Mouse (Mus musculus): ENCODE data around the gene Tbxas1. TPM values are rescaled to one million over a fixed set of nuclear protein-coding genes. Genes with fewer than 3 reads are reported as not detected.

Tbxas1 gene
- polyA plus RNA-seq, 1 experiment from 2014 or later = 0.37 TPM

DNA sequence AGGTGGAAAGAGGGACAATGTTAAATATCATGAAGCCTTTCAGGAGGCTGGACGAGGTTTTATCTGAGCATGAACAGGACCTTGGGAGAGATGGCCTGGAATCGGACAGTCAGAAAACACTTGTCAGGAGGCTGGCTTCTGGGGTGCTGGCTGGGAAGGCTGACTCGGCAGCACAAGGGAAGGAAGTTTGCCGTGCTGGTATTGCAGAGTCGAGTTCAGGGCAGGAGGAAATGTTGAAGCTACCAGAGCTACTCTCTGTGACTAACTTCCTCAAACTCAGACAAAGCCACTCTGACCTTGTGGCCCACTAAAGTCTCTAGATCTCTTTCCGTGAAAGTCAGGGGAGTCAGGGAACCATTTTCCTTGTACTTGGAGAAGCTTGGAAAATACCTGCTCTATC, 63.2 kb downstream of the Tbxas1 start:
- no peak for ATAC-seq
- ChIA-PET CTCF (no interaction called here), POLR2A (no interaction called here)
- DNase-seq (ENCODE audit: low read depth, low spot score) = no peak
- TF ChIP-seq CTCF (IDR thresholded peaks at IDR 0.05) = no peak
- H3K27me3 ChIP-seq = no peaks in the 10 kb centered on the region
- in situ Hi-C loops (cut with MboI; ENCODE audit: low pct_unique_long_range_greater_than_20kb) = no loop called here

DNA sequence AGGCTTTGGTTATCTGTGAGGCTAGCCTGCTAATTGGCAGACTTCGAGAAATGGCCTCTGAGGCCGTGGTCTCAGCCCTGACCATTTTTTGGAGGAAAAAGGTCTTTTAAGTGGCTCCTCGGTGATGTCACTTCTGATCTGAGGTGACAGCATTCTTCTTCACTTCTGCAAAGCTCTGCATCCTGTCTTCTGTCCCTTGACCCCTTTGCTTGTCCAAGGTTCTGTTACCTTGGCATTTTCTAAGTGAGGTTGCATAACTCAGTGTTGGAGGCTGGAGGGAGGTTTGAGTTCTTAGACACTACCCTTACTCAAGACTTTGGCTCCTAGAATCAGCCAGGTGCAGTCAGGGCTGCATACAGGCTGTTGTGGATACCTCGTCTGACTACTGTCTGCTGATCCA, 63.9 kb downstream of the Tbxas1 start:
- DNase-seq (ENCODE audit: low read depth, low spot score) (no peak), ATAC-seq (no peak)
- POLR2A ChIA-PET = no interaction called here
- no peak for TF ChIP-seq CTCF (IDR thresholded peaks at IDR 0.05)
- in situ Hi-C loops (cut with MboI; ENCODE audit: low pct_unique_long_range_greater_than_20kb) = no loop called here
- no peaks in the 10 kb centered on the region for H3K27me3 ChIP-seq
- CTCF ChIA-PET = no interaction called here

DNA sequence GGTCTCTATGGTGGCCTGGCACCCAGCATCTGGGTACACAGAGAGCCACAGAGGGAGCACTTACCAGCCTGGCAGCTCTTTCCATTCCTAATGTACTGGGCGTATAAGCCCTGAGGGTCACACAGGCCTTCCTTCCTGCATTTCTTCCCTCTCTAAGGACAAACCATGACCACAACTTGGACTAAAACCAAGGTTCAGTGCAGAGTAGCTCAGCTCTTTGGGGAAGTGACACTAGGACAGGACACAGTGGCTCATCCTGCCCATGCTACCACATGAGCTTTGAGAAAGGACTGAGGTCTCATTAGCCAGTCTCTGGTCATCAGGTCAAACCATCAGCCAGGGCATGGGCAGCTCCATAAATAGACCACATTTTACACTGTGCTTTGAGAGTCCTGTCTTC, 65.8 kb downstream of the Tbxas1 start:
- POLR2A ChIA-PET = no interaction called here
- CTCF ChIA-PET = interaction anchor here (0.8 to 1.3 kb wide), 2 partner anchors 9 to 21 kb away, joined by 4 to 6 read pairs; no protein-coding TSS in a partner anchor
- ATAC-seq (no peak), DNase-seq (ENCODE audit: low read depth, low spot score) (no peak)
- in situ Hi-C loops (cut with MboI; ENCODE audit: low pct_unique_long_range_greater_than_20kb) = no loop called here
- H3K27me3 ChIP-seq = no peaks in the 10 kb centered on the region
- TF ChIP-seq CTCF (IDR thresholded peaks at IDR 0.05) = no peak

DNA sequence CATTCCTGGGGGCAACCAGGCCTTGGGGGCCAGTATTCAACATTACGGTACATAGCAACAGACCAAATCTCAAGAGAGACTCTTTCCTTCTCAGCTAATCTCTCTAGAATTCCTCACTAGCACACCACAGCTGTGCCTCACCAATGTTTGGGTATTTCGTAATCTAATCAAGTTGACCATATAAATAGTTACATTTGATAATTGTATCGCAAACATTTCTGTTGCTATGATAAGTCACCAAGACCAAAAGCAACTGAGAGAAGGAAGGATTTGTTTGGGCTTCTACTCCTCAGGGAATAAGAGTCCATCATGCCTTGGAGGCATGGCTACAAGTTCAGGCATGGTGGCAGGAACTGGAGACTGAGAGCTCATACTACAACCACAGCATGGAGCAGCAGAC, 67.6 kb downstream of the Tbxas1 start:
- H3K27me3 ChIP-seq = no peaks in the 10 kb centered on the region
- CTCF ChIA-PET = interaction anchor here (0.7 kb wide), 1 partner anchor 12 kb away, joined by 3 read pairs; no protein-coding TSS in a partner anchor
- no peak for TF ChIP-seq CTCF (IDR thresholded peaks at IDR 0.05)
- POLR2A ChIA-PET = interaction anchor here (1.2 kb wide), 1 partner anchor 17 kb away, joined by 3 read pairs; no protein-coding TSS in a partner anchor
- ATAC-seq = no peak
- DNase-seq (ENCODE audit: low read depth, low spot score) = no peak
- in situ Hi-C loops (cut with MboI; ENCODE audit: low pct_unique_long_range_greater_than_20kb) = no loop called here

DNA sequence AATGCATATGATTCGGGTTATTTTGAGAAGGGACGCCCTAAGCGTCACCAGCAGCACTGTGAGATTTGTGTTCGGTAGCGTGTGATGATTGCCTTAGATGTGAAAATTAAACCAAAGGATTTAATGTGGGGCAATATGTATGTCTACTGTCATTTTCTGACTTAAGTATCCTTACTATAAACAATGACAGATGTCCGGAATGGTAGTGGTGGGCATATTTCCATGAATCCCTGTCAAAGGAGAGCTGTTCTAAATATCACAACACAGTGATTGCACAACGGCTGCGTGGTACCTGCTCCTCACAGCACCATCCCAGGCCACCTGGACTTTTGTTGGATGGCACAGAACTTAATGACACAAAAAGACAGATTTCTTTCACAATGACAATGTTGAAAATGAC, 69.2 kb downstream of the Tbxas1 start:
- H3K27me3 ChIP-seq = no peaks in the 10 kb centered on the region
- POLR2A ChIA-PET = no interaction called here
- in situ Hi-C loops (cut with MboI; ENCODE audit: low pct_unique_long_range_greater_than_20kb) = no loop called here
- no peak for ATAC-seq
- CTCF ChIA-PET = no interaction called here
- DNase-seq (ENCODE audit: low read depth, low spot score) = no peak
- no peak for TF ChIP-seq CTCF (IDR thresholded peaks at IDR 0.05)

DNA sequence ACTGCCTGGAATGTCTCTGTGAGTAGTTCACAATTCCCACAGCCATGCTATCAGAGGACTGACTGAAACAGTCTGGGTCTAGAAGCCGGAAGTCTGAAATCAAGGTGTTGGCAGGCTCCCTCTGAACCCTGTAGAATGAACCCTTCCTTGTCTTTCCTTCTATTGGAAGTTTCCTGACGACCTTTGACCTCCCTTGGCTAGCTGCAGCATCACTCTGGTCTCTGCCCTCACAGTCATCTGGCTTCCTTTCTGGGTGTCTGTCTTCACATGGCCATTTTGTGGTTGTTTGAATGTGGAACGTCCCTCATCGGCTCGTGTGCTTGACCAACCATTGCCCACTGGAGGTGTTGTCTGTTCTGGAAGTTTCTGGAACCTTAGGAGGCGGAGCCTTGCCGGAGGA, 69.6 kb downstream of the Tbxas1 start:
- no peak for TF ChIP-seq CTCF (IDR thresholded peaks at IDR 0.05)
- POLR2A ChIA-PET = no interaction called here
- DNase-seq (ENCODE audit: low read depth, low spot score) (no peak), ATAC-seq (no peak)
- in situ Hi-C loops (cut with MboI; ENCODE audit: low pct_unique_long_range_greater_than_20kb) = no loop called here
- CTCF ChIA-PET = no interaction called here
- H3K27me3 ChIP-seq = no peaks in the 10 kb centered on the region

DNA sequence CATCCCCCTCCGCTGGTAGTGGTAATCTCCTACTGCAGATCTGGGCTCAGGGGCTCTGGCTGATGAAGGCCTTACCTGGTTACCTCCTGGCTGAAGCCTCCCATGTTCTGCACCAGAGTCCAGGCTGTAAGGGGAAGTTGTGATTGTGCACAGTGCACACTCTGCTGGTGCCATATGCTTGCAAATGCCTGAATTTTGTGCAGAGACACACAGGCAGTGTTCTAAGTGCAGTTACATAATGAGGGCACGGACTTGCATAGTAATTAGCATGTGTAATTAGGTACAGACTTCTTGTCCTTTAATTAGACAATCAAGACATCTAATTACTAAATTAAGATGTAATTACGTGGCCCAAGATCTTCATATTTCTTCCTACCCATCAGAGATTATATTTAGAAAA, 70.5 kb downstream of the Tbxas1 start:
- no peak for TF ChIP-seq CTCF (IDR thresholded peaks at IDR 0.05)
- ChIA-PET POLR2A (no interaction called here), CTCF (no interaction called here)
- ATAC-seq (no peak), DNase-seq (ENCODE audit: low read depth, low spot score) (no peak)
- in situ Hi-C loops (cut with MboI; ENCODE audit: low pct_unique_long_range_greater_than_20kb) = no loop called here
- no peaks in the 10 kb centered on the region for H3K27me3 ChIP-seq

DNA sequence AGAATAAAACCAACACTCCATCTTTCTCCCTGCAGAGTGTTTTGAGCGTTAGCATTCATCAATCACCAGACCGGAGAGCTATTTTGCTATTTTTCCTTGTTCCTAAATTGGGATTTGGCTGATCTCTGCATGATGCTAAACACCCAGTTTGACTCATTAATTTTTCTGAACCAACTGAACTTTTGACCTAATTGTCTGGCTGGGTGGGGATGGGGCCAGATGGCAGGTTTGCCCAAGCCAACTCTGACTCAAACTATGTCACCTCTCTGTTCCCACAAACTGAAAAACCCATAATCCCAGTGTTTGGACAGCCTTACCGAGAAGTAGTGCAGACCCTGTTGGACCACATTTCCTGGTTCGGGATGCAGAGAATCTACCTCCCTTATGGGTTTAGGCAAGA, 72.1 kb downstream of the Tbxas1 start:
- no peak for DNase-seq (ENCODE audit: low read depth, low spot score)
- TF ChIP-seq CTCF (IDR thresholded peaks at IDR 0.05) = no peak
- no peak for ATAC-seq
- no peaks in the 10 kb centered on the region for H3K27me3 ChIP-seq
- in situ Hi-C loops (cut with MboI; ENCODE audit: low pct_unique_long_range_greater_than_20kb) = no loop called here
- ChIA-PET CTCF (no interaction called here), POLR2A (no interaction called here)

DNA sequence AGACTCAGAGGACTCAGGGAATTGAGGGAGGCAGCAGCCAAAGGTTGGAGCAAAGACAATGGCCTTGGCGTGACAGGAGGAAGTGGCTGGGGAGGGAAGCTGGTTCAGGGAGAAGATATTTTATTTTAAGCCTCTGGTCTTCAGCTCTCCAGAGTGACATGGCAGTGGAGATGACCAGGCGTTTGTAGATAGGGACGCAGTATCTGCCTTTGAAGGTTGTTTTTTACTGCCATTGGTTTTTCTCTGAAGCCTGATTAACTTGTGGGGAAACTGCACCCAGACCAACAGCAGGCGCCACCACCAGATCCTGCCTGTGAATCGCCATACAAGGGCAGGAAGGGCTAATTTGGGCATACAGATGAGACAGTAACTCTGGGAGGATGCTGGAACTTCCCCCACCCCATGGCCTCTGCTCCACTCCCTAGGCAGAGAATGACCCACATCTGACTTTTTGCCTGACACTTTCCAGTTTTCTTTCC, 74.5 kb downstream of the Tbxas1 start:
- DNase-seq (ENCODE audit: low read depth, low spot score) (no peak), ATAC-seq (no peak)
- in situ Hi-C loops (cut with MboI; ENCODE audit: low pct_unique_long_range_greater_than_20kb) = no loop called here
- no peak for TF ChIP-seq CTCF (IDR thresholded peaks at IDR 0.05)
- ChIA-PET CTCF (interaction anchor here (0.6 to 3.0 kb wide), 3 partner anchors 8 to 24 kb away, joined by 3 to 11 read pairs (median 4); no protein-coding TSS in a partner anchor), POLR2A (no interaction called here)
- no peaks in the 10 kb centered on the region for H3K27me3 ChIP-seq

DNA sequence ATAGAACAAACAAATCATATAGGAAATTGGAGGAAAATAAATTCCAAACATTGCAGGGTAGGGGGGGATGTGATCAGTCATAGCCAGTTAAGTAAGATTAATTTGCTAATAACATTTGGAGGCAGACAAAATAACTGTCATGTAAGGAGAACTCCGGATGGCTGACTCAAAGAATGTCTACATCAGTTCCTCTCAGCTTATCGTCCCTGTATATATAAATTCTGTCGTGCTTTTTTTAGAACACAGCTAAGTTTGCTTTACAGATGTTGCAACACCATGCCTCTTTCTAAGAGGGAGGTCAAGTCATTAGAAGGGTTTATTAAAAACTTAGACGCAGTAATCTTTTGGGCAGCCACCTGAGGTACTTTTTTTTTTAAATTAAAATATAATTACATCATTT, 75.1 kb downstream of the Tbxas1 start:
- ATAC-seq (no peak), DNase-seq (ENCODE audit: low read depth, low spot score) (no peak)
- TF ChIP-seq CTCF (IDR thresholded peaks at IDR 0.05) = no peak
- CTCF ChIA-PET = interaction anchor here (1.7 to 3.0 kb wide), 2 partner anchors 9 to 10 kb away, joined by 4 to 11 read pairs; no protein-coding TSS in a partner anchor
- POLR2A ChIA-PET = no interaction called here
- in situ Hi-C loops (cut with MboI; ENCODE audit: low pct_unique_long_range_greater_than_20kb) = no loop called here
- no peaks in the 10 kb centered on the region for H3K27me3 ChIP-seq

DNA sequence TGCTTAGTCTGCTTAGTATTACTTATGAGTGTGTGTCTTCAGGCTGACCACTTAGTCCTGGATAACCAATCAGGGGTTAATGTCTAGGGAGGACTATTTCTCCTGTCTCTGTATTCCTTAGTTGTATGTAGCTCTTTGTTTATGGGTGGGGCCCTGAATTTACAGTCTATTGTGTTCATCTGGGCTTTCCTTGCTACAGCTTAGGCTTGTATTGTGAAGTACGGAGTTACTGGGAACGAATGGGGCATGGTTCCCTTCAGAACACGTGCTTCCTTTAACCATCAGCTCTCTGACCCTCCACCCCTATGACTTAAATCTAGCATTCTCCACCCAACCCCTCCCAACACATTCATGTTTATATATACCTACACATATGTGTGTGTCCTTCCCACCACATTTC, 75.6 kb downstream of the Tbxas1 start:
- no peak for ATAC-seq

DNA sequence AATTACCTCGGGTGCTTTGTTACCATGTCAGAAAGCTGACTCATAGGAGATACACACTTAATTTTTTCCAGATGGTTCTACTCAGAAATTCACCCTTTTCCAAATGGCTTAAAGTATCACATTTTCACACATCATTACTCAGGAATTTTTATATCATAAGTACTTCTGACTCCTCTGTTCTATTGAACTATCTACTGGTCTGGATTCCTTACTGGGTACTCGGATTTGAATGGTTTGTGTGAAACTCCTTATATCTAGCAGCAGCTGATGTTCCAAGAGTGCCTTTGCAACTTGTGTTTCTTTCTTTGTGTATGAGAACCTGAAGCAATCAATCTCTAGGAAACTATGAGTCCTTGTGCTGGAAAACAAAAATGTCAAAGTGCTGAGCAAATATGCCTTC, 81.4 kb downstream of the Tbxas1 start:
- POLR2A ChIA-PET = no interaction called here
- H3K27me3 ChIP-seq = no peaks in the 10 kb centered on the region
- DNase-seq (ENCODE audit: low read depth, low spot score) (no peak), ATAC-seq (no peak)
- TF ChIP-seq CTCF (IDR thresholded peaks at IDR 0.05) = no peak
- CTCF ChIA-PET = interaction anchor here (0.7 kb wide), 1 partner anchor 220 kb away, joined by 3 read pairs; no protein-coding TSS in a partner anchor
- in situ Hi-C loops (cut with MboI; ENCODE audit: low pct_unique_long_range_greater_than_20kb) = no loop called here

More for the DNA sequence above, 75.6 kb downstream of the Tbxas1 start:
- no peaks in the 10 kb centered on the region for H3K27me3 ChIP-seq
- TF ChIP-seq CTCF (IDR thresholded peaks at IDR 0.05) = no peak
- in situ Hi-C loops (cut with MboI; ENCODE audit: low pct_unique_long_range_greater_than_20kb) = no loop called here
- POLR2A ChIA-PET = no interaction called here
- CTCF ChIA-PET = interaction anchor here (3.0 kb wide), 1 partner anchor 9 kb away, joined by 11 read pairs; no protein-coding TSS in a partner anchor
- DNase-seq (ENCODE audit: low read depth, low spot score) = no peak

Data from Patski (cell line).